Mouse (Mus musculus): ENCODE data around the gene Slc19a3. TPM values are rescaled to one million over a fixed set of nuclear protein-coding genes. Genes with fewer than 3 reads are reported as not detected.
"Not testable (repeated sequence)": the region's sequence is repeated elsewhere in the genome, so short reads cannot be mapped to it uniquely, and the experiment has no call there.

Slc19a3 gene
- total RNA-seq, 2 experiments from 2014 or later, result not detected

GRCm38 (mm10) chr1:83042380-83042779 lies 4.1 kb upstream of the Slc19a3 start, which contains the start of gene Krtap28-10:
Gene Krtap28-10 (minus strand): TSS chr1:83042480.
- no peak for TF ChIP-seq CTCF (IDR thresholded peaks at IDR 0.05)
- Histone ChIP-seq H3K4me3 (no peak within 1 kb of the TSS), H3K27ac (no peak within 1 kb of the TSS)
- intact Hi-C loops (cut with DNase I), result no loop called here
- no peak for DNase-seq

DNA sequence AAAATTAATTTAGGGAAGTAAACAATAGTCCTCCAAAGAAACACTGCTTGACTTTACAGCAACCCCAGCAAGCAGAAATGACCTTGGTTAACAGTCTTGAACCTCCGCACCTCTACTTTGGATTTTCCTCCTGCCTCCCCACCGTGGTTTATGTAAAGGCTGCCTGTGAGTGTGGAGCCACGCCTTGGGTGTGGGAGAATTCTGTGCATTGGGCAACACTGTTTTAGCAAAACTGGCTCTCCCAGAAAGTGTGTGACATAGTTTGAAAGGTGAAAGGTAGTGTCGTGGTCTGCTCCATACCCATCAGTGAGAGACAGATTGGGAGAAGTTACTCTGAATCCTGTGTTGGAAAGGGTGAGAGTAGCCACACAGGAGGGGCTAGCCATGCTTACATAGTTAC lies 832 bp upstream of the Slc19a3 start:
- no peak for DNase-seq
- intact Hi-C loops (cut with DNase I), result no loop called here
- H3K27ac ChIP-seq, result no peak overlapping the region
- no peak overlapping the region for H3K4me3 ChIP-seq
- TF ChIP-seq CTCF (IDR thresholded peaks at IDR 0.05), result no peak

- no peak for TF ChIP-seq CTCF (IDR thresholded peaks at IDR 0.05)
- Histone ChIP-seq H3K27ac (no peak overlapping the region), H3K4me3 (peak overlapping the region; percentile 72; the same call in 1 of the 2 replicates)
- intact Hi-C loops (cut with DNase I), result no loop called here
- DNase-seq, result no peak
Measured at GRCm38 (mm10) chr1:83036892-83037667, 1.2 kb downstream of the Slc19a3 start.

GRCm38 (mm10) chr1:83034509-83034908 lies 3.7 kb downstream of the Slc19a3 start:
- no peak for TF ChIP-seq CTCF (IDR thresholded peaks at IDR 0.05)
- no peak for DNase-seq
- intact Hi-C loops (cut with DNase I), result no loop called here
- H3K4me3 ChIP-seq, result no peak overlapping the region
- no peak overlapping the region for H3K27ac ChIP-seq

- intact Hi-C loops (cut with DNase I), result no loop called here
- H3K4me3 ChIP-seq, result no peak overlapping the region
- TF ChIP-seq CTCF (IDR thresholded peaks at IDR 0.05), result no peak
Measured at GRCm38 (mm10) chr1:83032508-83032907, 5.7 kb downstream of the Slc19a3 start.

GRCm38 (mm10) chr1:83031950-83032349 lies 6.3 kb downstream of the Slc19a3 start:
- H3K27ac ChIP-seq, result no peak overlapping the region
- no peak for TF ChIP-seq CTCF (IDR thresholded peaks at IDR 0.05)
- intact Hi-C loops (cut with DNase I), result no loop called here
- no peak for DNase-seq
- H3K4me3 ChIP-seq, result no peak overlapping the region

More at GRCm38 (mm10) chr1:83032508-83032907, 5.7 kb downstream of the Slc19a3 start:
- no peak overlapping the region for H3K27ac ChIP-seq
- no peak for DNase-seq

DNA sequence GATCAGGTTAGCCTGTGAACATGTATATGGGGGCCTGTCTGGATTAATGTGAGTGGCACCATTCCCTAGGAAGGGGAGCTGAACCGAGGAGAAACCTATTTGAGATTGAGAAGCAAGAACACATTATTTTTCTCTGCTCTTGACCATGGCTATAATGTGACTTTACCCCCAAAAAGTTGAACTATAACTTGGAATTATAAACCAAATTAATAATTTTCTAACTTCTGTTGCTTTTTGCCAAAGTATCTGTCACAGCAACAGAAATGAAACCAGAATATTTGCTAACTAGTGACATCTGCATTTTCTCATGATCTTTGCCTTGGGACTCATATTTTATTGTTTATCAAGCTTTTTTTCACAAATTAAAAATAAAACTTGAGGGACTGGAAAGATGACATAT lies 21.7 kb downstream of the Slc19a3 start:
- DNase-seq, result no peak
- Histone ChIP-seq H3K27ac (no peak overlapping the region), H3K4me3 (no peak overlapping the region)
- no peak for TF ChIP-seq CTCF (IDR thresholded peaks at IDR 0.05)
- intact Hi-C loops (cut with DNase I), result no loop called here

DNA sequence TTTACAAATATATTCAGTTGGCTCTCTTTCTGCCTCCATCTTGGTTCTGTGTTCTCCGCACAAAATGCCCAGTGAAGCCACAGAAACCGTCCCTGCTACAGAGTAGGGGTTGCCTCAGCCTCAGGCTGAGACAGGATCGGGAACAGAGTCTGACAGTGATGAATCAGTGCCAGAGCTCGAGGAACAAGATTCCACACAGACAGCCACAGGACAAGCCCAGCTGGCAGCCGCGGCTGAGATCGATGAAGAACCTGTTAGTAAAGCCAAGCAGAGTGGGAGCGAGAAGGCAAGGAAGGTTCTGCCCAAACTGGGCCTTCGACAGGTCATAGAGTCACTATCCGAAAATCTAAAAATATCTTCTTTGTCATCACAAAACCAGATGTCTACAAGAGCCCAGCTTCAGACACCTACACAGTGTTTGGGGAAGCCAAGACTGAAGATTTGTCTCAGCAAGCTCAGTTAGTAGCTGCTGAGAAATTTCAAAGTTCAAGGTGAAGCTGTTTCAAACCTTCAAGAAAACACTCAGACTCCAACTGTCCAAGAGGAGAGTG lies 22.8 kb downstream of the Slc19a3 start:
- no peak overlapping the region for H3K27ac ChIP-seq
- H3K4me3 ChIP-seq, result no peak overlapping the region
- no peak for TF ChIP-seq CTCF (IDR thresholded peaks at IDR 0.05)
- intact Hi-C loops (cut with DNase I), result no loop called here
- DNase-seq, result no peak

GRCm38 (mm10) chr1:83014477-83014876 lies 23.8 kb downstream of the Slc19a3 start:
- intact Hi-C loops (cut with DNase I), result no loop called here

GRCm38 (mm10) chr1:83007471-83007870 lies 30.8 kb downstream of the Slc19a3 start:
- intact Hi-C loops (cut with DNase I), result no loop called here
- no peak overlapping the region for H3K4me3 ChIP-seq
- no peak for DNase-seq
- TF ChIP-seq CTCF (IDR thresholded peaks at IDR 0.05), result no peak
- no peak overlapping the region for H3K27ac ChIP-seq

More at GRCm38 (mm10) chr1:83014477-83014876, 23.8 kb downstream of the Slc19a3 start:
- no peak for DNase-seq
- Histone ChIP-seq H3K27ac (no peak overlapping the region), H3K4me3 (no peak overlapping the region)
- TF ChIP-seq CTCF (IDR thresholded peaks at IDR 0.05), result no peak

DNA sequence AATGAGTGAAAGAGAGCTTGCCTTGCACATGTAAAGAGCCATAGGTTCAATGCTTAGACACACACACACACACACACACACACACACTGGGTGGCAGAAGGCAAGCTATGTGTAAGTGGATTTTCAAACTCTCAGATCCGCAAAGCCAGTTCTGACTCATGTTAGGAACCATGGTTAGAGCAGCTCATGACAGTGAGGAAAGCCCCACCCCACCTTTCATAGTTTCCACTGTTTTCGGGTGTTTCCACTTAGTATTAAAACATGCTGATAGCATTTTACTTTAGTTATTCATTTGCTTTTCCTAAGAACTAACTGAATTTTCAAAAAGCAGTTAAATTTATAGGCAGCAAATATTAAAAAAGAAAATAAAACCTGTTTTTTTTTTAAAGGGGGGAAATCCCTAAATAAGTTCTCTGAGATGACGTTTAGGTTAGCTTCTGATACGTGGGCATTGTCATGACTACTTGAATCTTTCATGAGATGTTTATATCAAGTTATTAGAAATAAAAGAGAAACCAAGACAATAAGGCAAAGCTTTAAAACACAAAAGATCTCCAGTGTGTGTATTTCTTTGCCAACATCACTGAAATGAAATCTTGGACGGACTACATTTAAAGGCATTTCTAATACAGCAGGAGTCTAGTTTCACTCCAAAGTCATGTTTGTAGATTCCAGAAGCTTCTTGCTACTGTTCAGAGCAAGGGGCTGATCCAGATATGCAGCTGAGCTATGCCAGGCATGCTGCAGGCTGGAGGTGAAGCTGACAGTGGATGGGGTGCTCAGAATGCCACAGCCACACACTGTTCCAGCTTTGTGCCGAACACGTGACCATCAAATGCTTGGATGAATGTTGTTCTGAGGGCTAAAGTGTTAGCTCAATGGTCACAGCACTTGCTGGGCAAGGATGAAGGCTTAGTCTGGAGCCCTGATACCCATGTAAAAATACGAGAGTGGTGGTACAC lies 31.7 kb downstream of the Slc19a3 start:
- no peak for TF ChIP-seq CTCF (IDR thresholded peaks at IDR 0.05)
- Histone ChIP-seq H3K4me3 (no peak overlapping the region), H3K27ac (no peak overlapping the region)
- no peak for DNase-seq
- intact Hi-C loops (cut with DNase I), result no loop called here

DNA sequence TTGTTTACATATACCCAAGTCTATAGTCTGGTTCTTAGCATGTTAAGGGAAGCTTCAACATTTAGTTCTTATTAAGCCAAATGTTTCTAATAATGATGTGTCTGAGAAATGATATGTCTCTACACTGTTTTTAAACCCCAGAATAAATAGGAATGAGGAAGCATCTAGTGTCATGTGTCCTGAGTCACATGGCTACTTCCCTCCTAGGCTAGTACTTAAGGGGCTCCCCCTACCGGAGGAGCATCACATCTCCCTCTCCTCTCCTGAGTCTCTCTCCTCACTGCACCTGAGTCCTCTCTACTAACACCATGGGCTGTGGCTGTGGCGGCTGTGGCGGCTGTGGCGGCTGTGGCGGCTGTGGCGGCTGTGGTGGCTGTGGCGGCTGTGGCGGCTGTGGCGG lies 37.9 kb downstream of the Slc19a3 start, which contains the start of gene Gm47959:
TSS of gene Gm47959 (plus strand) at position 243 of the 400 bp plus-strand sequence.
- H3K4me3 ChIP-seq; DNase-seq; H3K27ac ChIP-seq; intact Hi-C loops (cut with DNase I): not testable (repeated sequence)

All from gastrocnemius, adult 2 months (tissue).